Mouse (Mus musculus): ENCODE measurements around the gene Grb2. TPM values are rescaled to one million over a fixed set of nuclear protein-coding genes. Genes with fewer than 3 reads are reported as not detected.

Grb2 gene
- total RNA-seq, 2 experiments from 2014 or later: 188 to 210 TPM

DNA sequence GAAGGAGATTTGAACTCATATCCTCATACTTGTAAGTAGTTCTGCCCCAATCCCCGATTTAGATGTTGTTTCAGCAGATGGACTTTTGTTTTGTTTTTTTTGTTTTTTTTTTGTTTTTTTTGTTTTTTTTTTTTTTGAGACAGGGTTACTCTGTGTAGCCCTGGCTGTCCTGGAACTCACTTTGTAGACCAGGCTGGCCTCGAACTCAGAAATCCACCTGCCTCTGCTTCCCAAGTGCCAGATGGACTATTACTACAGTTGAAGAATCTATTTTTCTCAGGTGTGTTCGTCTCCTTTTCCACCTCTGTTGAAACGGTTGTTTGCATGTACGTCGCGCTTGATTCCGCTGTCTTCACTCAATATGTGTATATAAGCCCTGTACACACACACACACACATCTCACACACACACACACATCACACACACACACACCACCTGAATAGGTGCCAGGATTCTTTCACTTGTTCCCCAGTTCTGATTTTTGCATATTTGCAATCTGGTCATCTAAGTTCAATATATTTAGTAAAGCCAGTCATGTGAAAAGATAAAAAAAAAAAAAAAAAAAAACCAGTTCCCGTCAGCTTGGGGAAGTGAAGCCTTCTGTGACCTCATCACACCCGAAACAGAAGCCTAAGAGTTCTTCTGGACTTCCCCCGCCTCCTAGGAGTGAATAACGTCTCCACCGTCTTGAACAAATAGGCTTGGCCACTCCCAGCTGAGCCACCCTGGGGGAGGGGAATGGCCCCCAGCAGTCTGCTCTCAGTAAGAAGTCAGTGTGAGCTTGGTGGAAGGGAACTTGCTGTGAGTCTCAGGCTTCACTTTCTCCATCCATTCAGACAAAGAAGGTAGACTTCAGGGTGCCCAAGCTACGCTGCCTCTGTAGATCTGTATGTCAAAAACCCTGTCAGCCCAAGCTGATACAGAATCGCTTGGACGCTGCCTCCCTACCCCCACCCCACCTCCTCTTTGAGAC lies 77.6 kb downstream of the Grb2 start:
- no peak for DNase-seq (ENCODE audit: extremely low spot score in 1 of 2, low spot score in 1 of 2)

GRCm38 (mm10) chr11:115629734-115630531 lies 78.5 kb downstream of the Grb2 start:
- DNase-seq (ENCODE audit: extremely low spot score in 1 of 2, low spot score in 1 of 2): no peak

- no peak for DNase-seq (ENCODE audit: extremely low spot score in 1 of 2, low spot score in 1 of 2)
Observed at GRCm38 (mm10) chr11:115628465-115629101, 79.8 kb downstream of the Grb2 start.

DNA sequence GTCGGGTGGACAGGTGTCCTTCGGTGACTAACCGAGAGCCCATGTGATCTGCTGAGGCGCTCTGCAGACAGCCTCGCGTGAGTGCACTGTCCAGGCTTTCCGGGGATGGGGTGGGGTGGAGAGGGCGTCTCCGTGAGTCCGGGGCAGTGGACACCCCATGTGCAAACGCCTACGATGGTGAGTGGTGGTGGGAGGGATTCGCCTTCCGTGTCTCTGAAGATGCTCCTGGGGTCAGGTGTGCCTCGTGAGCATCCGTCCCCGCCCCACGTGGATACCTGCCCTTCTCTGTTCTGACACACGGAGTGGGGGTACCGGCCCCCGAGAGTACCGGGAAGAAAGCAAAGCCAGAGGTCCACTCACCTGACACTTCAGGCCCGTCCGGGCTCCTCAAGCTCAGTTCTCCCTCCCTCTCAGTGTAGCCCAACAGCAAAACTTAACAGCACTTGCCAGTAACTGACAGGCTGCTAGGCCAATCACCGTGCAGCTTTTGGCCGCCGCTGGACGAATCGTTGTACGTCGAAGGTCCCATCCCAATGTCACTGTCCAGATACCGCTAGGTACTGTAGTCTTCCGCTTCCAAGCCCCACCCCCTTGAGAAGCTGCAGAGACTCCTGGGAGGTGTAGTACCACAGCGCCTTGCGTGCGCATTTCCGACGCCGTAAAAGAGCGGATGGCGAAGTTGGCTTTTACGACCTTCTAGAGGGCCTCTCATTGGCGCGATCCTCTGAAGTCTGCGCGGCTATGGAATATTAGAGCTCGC lies 80.5 kb downstream of the Grb2 start, which contains the start of gene Slc25a19:
TSS of gene Slc25a19 (minus strand) at position 591 of the 760 bp plus-strand sequence.
- peak; percentile 94 to 97 for DNase-seq (ENCODE audit: extremely low spot score in 1 of 2, low spot score in 1 of 2)

DNA sequence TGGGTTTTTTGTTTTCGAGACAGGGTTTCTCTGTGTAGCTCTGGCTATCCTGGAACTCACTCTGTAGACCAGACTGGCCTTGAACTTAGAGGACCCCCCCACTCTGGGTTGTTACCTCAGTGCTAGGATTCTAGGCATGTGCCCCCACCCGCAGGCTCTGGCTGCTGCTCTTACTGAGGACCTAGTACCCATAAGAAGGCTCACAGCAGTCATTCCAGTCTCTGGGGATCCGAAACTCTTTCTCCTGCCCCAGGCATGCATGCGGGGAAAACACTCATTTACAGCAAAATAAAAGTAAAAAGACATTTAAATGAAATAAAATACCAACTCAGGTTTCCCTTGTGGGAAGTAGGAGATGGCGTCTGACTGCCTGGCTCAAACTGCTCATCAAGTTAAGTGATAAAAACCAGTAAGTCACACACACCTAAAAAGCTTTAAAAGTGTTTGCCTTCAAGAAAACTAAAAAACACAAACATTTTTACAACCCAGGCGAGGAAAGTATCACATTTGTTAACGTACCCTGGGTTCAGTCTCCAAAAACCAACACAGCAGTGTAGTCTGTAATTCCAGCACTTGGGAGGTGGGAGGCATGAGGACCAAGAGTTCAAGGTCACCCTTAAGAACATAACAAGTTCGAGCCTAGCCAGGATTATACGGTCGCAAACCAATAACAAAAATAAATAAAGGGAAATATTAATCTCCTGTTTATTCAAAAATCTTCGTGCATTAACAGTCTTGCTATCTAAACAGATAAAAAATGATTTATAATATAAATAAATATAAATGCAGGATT lies 81.4 kb downstream of the Grb2 start:
- DNase-seq (ENCODE audit: extremely low spot score in 1 of 2, low spot score in 1 of 2): no peak

DNA sequence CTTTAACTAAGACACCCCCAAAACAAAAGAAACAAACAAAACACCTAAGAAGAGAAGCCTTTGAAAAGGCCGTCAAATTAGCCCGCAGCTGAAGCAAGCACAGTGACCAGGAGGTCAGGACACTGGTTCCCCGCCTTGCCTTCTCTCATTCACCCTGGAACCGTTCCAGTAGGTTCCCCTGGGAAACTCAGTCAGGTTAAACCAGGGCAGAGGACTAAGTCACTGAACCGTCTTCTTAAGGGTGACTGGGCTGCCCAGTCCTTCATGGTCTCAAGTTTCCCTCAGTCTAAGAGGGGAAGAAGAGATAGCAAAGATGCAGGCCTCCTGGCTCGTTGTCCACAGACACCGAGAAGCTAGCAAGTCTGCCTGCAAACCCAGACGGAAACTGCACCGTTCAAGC lies 82.5 kb downstream of the Grb2 start:
- no peak for DNase-seq (ENCODE audit: extremely low spot score in 1 of 2, low spot score in 1 of 2)

GRCm38 (mm10) chr11:115623487-115624070 lies 84.8 kb downstream of the Grb2 start:
- no peak for DNase-seq (ENCODE audit: extremely low spot score in 1 of 2, low spot score in 1 of 2)

DNA sequence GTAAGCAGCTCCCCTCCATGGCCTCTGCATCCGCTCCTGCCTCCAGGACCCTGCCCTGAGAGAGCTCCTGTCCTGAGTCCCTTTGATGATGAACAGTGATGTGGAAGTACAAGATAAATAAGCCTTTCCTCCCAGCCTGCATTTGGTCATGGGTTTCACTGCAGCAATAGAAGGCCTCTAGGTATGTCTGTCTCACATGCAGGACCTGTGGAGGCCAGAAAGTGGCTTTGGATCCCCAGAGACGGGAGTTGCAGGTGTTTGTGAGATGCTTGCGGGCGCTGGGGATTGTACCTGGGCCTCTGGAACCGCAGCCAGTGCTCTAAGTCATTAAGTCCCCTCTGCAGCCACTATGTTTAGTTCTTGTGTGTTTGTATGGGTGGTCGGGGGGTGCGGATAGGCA lies 88.4 kb downstream of the Grb2 start:
- DNase-seq (ENCODE audit: extremely low spot score in 1 of 2, low spot score in 1 of 2): no peak

DNA sequence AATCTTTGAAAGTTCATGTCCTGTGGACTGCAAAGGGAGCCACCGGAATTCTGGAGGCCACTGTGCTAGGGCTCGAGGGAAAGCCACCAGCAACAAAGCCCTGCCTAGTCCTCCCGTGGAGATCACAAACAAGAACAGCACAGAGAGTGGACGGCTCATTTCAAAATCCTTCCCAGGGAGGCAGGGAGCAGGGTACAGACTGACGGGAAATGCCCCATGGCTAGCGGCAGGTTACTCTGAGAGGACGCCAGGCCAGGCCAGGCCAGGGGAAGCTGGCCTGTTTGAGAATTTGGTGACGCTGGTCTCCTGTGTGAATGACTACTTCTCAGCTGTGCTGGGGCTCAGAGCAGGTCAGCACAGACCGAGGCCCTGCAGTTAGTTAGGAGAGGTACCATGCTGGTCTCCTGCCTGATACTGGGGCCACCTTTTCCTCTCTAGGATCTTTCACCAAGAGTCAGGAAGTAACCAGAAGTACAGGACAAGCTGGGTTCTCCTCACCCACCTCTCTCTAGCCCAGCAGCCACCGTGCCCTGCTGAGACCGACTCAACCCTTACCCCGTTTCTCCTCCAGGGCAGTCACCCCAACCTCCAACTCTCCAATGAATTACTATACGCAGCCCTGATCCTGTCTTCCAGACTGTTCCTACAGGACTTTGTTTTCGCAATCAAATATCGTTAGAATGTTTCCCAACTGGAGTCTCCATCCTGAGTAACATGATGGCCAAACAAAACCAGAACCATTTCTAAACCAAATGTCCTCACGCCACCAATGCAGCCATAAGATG lies 89.5 kb downstream of the Grb2 start:
- DNase-seq (ENCODE audit: extremely low spot score in 1 of 2, low spot score in 1 of 2): no peak

GRCm38 (mm10) chr11:115618001-115618400 lies 90.4 kb downstream of the Grb2 start:
- DNase-seq (ENCODE audit: extremely low spot score in 1 of 2, low spot score in 1 of 2): no peak

DNA sequence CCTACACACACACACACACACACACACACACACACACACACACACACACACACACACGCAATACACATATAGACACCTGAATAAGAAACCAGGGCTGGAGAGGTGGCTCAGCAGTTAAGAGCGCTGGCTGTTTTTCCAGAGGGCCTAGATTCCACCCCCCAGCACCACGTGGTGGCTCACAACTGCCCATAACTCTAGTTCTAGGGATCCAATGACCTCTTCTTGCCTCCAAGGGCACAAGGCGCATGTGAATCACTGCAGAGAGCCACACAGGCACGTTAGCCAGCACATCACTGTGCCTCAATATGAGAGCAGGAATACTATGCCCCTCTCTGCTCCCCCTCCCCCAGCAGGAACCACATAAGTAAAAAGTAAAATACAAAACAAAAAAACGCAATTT lies 91.5 kb downstream of the Grb2 start:
- DNase-seq (ENCODE audit: extremely low spot score in 1 of 2, low spot score in 1 of 2): no peak

DNA sequence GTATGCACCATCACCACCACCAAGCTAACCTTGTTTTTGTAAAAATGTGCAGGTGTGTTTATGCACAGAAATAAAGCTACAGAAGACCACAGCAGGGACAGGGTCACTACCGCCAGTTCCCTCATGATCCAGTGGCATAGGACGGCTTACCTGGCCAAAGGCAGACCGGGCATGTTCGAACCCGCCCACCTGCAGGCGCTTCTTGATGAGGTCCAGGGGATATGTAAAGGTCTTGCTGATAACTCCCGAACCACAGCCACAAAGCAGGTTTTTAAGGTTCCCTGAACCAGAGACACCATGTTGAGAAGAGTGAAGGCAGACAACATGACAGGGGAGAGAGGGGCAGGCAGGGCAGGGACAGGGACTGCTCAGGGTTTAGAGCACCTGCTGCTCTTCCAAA lies 92.0 kb downstream of the Grb2 start:
- DNase-seq (ENCODE audit: extremely low spot score in 1 of 2, low spot score in 1 of 2): no peak

DNA sequence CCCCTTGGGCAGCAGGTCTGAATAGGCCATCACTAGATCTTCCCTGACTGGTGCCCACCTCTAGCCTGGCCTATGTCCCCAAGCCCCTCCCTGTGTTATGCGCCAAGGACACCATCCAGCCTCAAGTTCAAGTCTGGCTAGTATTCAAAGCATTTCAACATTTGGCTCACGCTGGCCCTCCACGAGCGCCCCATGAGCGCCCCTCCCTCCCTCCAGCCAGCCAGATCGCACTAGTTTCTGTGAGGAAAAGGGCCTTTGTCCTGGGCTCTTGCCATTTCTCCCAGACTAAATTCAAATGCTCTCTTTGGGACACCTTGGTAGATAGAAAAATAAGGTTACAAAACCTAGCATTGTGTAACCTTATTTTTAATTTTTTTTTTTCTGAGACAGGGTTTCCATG lies 92.5 kb downstream of the Grb2 start:
- no peak for DNase-seq (ENCODE audit: extremely low spot score in 1 of 2, low spot score in 1 of 2)

- no peak for DNase-seq (ENCODE audit: extremely low spot score in 1 of 2, low spot score in 1 of 2)
Observed at GRCm38 (mm10) chr11:115615108-115615825, 93.1 kb downstream of the Grb2 start.

GRCm38 (mm10) chr11:115614346-115615107 lies 93.9 kb downstream of the Grb2 start:
- DNase-seq (ENCODE audit: extremely low spot score in 1 of 2, low spot score in 1 of 2): no peak

GRCm38 (mm10) chr11:115613138-115613945 lies 95.1 kb downstream of the Grb2 start:
- DNase-seq (ENCODE audit: extremely low spot score in 1 of 2, low spot score in 1 of 2): no peak
